Mouse (Mus musculus) testis, adult 2 months (tissue): ENCODE data around the gene Fam234a.

Experiments
- CTCF ChIP-seq: fragments of 200-500 bp; IDR thresholded peaks from 2 replicates; pipeline ENCODE4 v1.5.1; 2012; ENCODE audit warnings: low read depth, mild to moderate bottlenecking, inconsistent platforms, low read length, moderate library complexity; ENCODE audit not compliant: control insufficient read depth, insufficient read depth, insufficient replicate concordance
- POLR2A ChIP-seq: fragments of 200-500 bp; IDR thresholded peaks from 2 replicates; pipeline ENCODE4 v1.6.1; 2012; ENCODE audit warnings: low read depth, mild to moderate bottlenecking, inconsistent platforms, low read length, moderate library complexity; ENCODE audit not compliant: control insufficient read depth

- TF ChIP-seq POLR2A (no peak), CTCF (no peak)
Measured at GRCm38 (mm10) chr17:26221508-26221907, 22.5 kb downstream of the Fam234a start.
